Mouse (Mus musculus) right cerebral cortex, postnatal 10 days (tissue): ENCODE results near the gene Faf2.
"Not testable (repeated sequence)": the region's sequence is repeated elsewhere in the genome, so short reads cannot be mapped to it uniquely, and the experiment has no call there.

Source experiments
- DNase-seq, 2 experiments: peaks; one replicate each; pipeline ENCODE4 v3.0.0; 2021; ENCODE audit warnings: low spot score in 2 of 2

The Faf2 gene

GRCm38 (mm10) chr13:54605426-54605825 is 16.2 kb upstream of the Faf2 start:
- DNase-seq: no peak

GRCm38 (mm10) chr13:54607204-54607603 is 14.4 kb upstream of the Faf2 start:
- no peak for DNase-seq

GRCm38 (mm10) chr13:54608002-54608401 is 13.6 kb upstream of the Faf2 start:
- no peak for DNase-seq

- peak; percentile 67 to 69 for DNase-seq
Observed at GRCm38 (mm10) chr13:54608666-54609065, 12.9 kb upstream of the Faf2 start.

- DNase-seq: no peak
Observed at GRCm38 (mm10) chr13:54609301-54609700, 12.3 kb upstream of the Faf2 start.

- no peak for DNase-seq
Observed at GRCm38 (mm10) chr13:54610613-54610971, 11.0 kb upstream of the Faf2 start.

GRCm38 (mm10) chr13:54610972-54611754 is 10.4 kb upstream of the Faf2 start, which contains the start of gene Cltb:
Gene Cltb (minus strand): TSS chr13:54611344.
- peak; percentile 93 to 95 for DNase-seq

GRCm38 (mm10) chr13:54613141-54613540 is 8.4 kb upstream of the Faf2 start:
- not testable (repeated sequence) for DNase-seq

- DNase-seq: no peak
Observed at GRCm38 (mm10) chr13:54616307-54616706, 5.3 kb upstream of the Faf2 start.

- DNase-seq: no peak
Observed at GRCm38 (mm10) chr13:54616998-54617397, 4.6 kb upstream of the Faf2 start.

- DNase-seq: no peak
Observed at GRCm38 (mm10) chr13:54621960-54622521, 457 bp downstream of the Faf2 start.

GRCm38 (mm10) chr13:54629128-54629527 is 7.5 kb downstream of the Faf2 start:
- no peak for DNase-seq

GRCm38 (mm10) chr13:54632731-54633277 is 11.2 kb downstream of the Faf2 start:
- DNase-seq: no peak

GRCm38 (mm10) chr13:54635011-54635410 is 13.4 kb downstream of the Faf2 start:
- DNase-seq: no peak

- no peak for DNase-seq
Observed at GRCm38 (mm10) chr13:54650461-54650860, 28.9 kb downstream of the Faf2 start.

GRCm38 (mm10) chr13:54660877-54661276 is 39.3 kb downstream of the Faf2 start:
- no peak for DNase-seq

- no peak for DNase-seq
Observed at GRCm38 (mm10) chr13:54661358-54661757, 39.8 kb downstream of the Faf2 start.

- no peak for DNase-seq
Observed at GRCm38 (mm10) chr13:54663999-54664398, 42.4 kb downstream of the Faf2 start.

- no peak for DNase-seq
Observed at GRCm38 (mm10) chr13:54664509-54664908, 42.9 kb downstream of the Faf2 start.

GRCm38 (mm10) chr13:54665062-54665461 is 43.5 kb downstream of the Faf2 start:
- DNase-seq: no peak

- DNase-seq: no peak
Observed at GRCm38 (mm10) chr13:54670491-54670890, 48.9 kb downstream of the Faf2 start.

GRCm38 (mm10) chr13:54675895-54676590 is 54.5 kb downstream of the Faf2 start:
- no peak for DNase-seq

- DNase-seq: no peak
Observed at GRCm38 (mm10) chr13:54678263-54678662, 56.7 kb downstream of the Faf2 start.
